ENCODE assay signal across 7 mouse cellular contexts in the genomic region with DNA sequence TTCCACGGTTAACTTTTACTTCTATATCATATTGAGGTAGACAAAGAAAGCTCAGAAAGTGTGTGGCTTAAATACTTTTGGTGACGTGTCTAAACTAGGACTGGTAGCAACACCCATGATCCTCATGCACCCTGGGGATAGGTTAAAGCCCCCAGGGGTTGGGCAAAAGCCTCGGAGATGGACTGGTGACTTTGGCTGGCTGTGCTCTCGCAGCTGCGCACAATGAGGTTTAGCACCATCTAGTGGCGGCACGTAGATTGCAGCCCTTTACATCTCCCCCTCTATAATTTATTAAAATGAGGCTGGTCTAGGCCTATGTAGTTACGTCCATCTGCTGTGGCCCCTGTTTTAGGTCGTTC. TPM values are rescaled to one million over a fixed set of nuclear protein-coding genes. Genes with fewer than 3 reads are reported as not detected.
DNase-seq lines count a peak whose midpoint lies in the region; ATAC-seq and TF ChIP-seq lines count a peak whose summit lies in the region.
"Not testable (repeated sequence)": the region's sequence is repeated elsewhere in the genome, so short reads cannot be mapped to it uniquely, and the experiment has no call there.

No protein-coding gene starts in this region.

- not testable (repeated sequence) for H3K4me1 ChIP-seq in embryonic facial prominence, embryonic 13.5 days; forebrain, postnatal 0 days (ENCODE audit: insufficient read depth); hindbrain, embryonic 12.5 days; intestine, postnatal 0 days (replicated peaks; ENCODE audit: control insufficient read depth, insufficient read depth, low read length); liver, embryonic 11.5 days (replicated peaks; ENCODE audit: control insufficient read depth, insufficient read depth, low read length); midbrain, embryonic 11.5 days (ENCODE audit: control insufficient read depth, insufficient read depth, low read length); neural tube, embryonic 13.5 days (replicated peaks)

- not testable (repeated sequence) for H3K27me3 ChIP-seq in embryonic facial prominence, embryonic 13.5 days; forebrain, postnatal 0 days (ENCODE audit: insufficient read depth, low read length); hindbrain, embryonic 12.5 days; intestine, postnatal 0 days (replicated peaks; ENCODE audit: control insufficient read depth, insufficient read depth, low read length); liver, embryonic 11.5 days (replicated peaks; ENCODE audit: control insufficient read depth, insufficient read depth, low read length); midbrain, embryonic 11.5 days (ENCODE audit: control insufficient read depth, insufficient read depth, low read length); neural tube, embryonic 13.5 days

- ATAC-seq in embryonic facial prominence, embryonic 13.5 days (ENCODE audit: insufficient number of reproducible peaks, insufficient read depth, low FRiP score, low TSS enrichment, low read depth); forebrain, postnatal 0 days; hindbrain, embryonic 12.5 days (ENCODE audit: low FRiP score); intestine, postnatal 0 days; liver, embryonic 11.5 days (replicated peaks; ENCODE audit: low FRiP score); midbrain, embryonic 11.5 days (ENCODE audit: low FRiP score); neural tube, embryonic 13.5 days (ENCODE audit: low read depth): not testable (repeated sequence)

- not testable (repeated sequence) for DNase-seq in forebrain, postnatal 0 days; liver, embryonic 11.5 days (ENCODE audit: low spot score); midbrain, embryonic 11.5 days (ENCODE audit: low spot score, missing footprints)

- peak overlapping the region; percentile 56 for H3K4me2 ChIP-seq in embryonic facial prominence, embryonic 13.5 days
- peak overlapping the region; percentile 43 for H3K4me2 ChIP-seq in forebrain, postnatal 0 days (ENCODE audit: low read depth)
- peak overlapping the region; percentile 34; the same call in 1 of the 2 replicates for H3K4me2 ChIP-seq in hindbrain, embryonic 12.5 days (replicated peaks)
- H3K4me2 ChIP-seq in intestine, postnatal 0 days (replicated peaks; ENCODE audit: low read depth), result peak overlapping the region; percentile 59
- peak overlapping the region; percentile 56 for H3K4me2 ChIP-seq in liver, embryonic 11.5 days
- peak overlapping the region; percentile 31; the same call in 1 of the 2 replicates for H3K4me2 ChIP-seq in midbrain, embryonic 11.5 days
- H3K4me2 ChIP-seq in neural tube, embryonic 13.5 days, result peak overlapping the region; percentile 45

- not testable (repeated sequence) for TF ChIP-seq CTCF in forebrain, postnatal 0 days (IDR thresholded peaks at IDR 0.05; ENCODE audit: low read depth); intestine, postnatal 0 days (IDR thresholded peaks at IDR 0.05; ENCODE audit: low read depth)

- 21% methylated on average over 1 of the region's 9 CpGs for WGBS in embryonic facial prominence, embryonic 13.5 days
- WGBS in forebrain, postnatal 0 days, result 45% methylated on average over 1 of the region's 9 CpGs
- 67% methylated on average over 1 of the region's 9 CpGs for WGBS in hindbrain, embryonic 12.5 days
- WGBS in intestine, postnatal 0 days, result 17% methylated on average over 1 of the region's 9 CpGs
- WGBS in liver, embryonic 11.5 days, result 20% methylated on average over 1 of the region's 9 CpGs
- WGBS in midbrain, embryonic 11.5 days, result 17% methylated on average over 1 of the region's 9 CpGs
- WGBS in neural tube, embryonic 13.5 days, result 33% methylated on average over 1 of the region's 9 CpGs

- not testable (repeated sequence) for H3K27ac ChIP-seq in embryonic facial prominence, embryonic 13.5 days; forebrain, postnatal 0 days (ENCODE audit: low read depth, low read length); hindbrain, embryonic 12.5 days; intestine, postnatal 0 days (ENCODE audit: low read depth, low read length); liver, embryonic 11.5 days (ENCODE audit: low read depth, low read length); midbrain, embryonic 11.5 days (ENCODE audit: low read depth, low read length); neural tube, embryonic 13.5 days (replicated peaks)

- peak overlapping the region; percentile 65 for H3K9ac ChIP-seq in embryonic facial prominence, embryonic 13.5 days
- H3K9ac ChIP-seq in forebrain, postnatal 0 days; hindbrain, embryonic 12.5 days; intestine, postnatal 0 days (ENCODE audit: low read depth, low read length); liver, embryonic 11.5 days (ENCODE audit: low read depth, low read length); midbrain, embryonic 11.5 days (ENCODE audit: low read length); neural tube, embryonic 13.5 days: not testable (repeated sequence)

- H3K36me3 ChIP-seq in embryonic facial prominence, embryonic 13.5 days; forebrain, postnatal 0 days (ENCODE audit: insufficient read depth); hindbrain, embryonic 12.5 days; intestine, postnatal 0 days (ENCODE audit: control insufficient read depth, insufficient read depth); liver, embryonic 11.5 days (ENCODE audit: control insufficient read depth, insufficient read depth, low read length); midbrain, embryonic 11.5 days (ENCODE audit: control insufficient read depth, insufficient read depth, low read length); neural tube, embryonic 13.5 days: not testable (repeated sequence)

- H3K9me3 ChIP-seq in embryonic facial prominence, embryonic 13.5 days; forebrain, postnatal 0 days (ENCODE audit: low read length); hindbrain, embryonic 12.5 days (replicated peaks); intestine, postnatal 0 days (ENCODE audit: control insufficient read depth); liver, embryonic 11.5 days (ENCODE audit: control insufficient read depth, low read length); midbrain, embryonic 11.5 days (ENCODE audit: control insufficient read depth, low read length); neural tube, embryonic 13.5 days: not testable (repeated sequence)

- peak overlapping the region; percentile 24 for H3K4me3 ChIP-seq in embryonic facial prominence, embryonic 13.5 days
- H3K4me3 ChIP-seq in forebrain, postnatal 0 days (ENCODE audit: low read depth, low read length); hindbrain, embryonic 12.5 days; liver, embryonic 11.5 days (ENCODE audit: low read depth, low read length); midbrain, embryonic 11.5 days (ENCODE audit: low read depth, low read length): not testable (repeated sequence)
- H3K4me3 ChIP-seq in intestine, postnatal 0 days (ENCODE audit: low read depth, low read length), result peak overlapping the region; percentile 23
- peak overlapping the region; percentile 11; the same call in 1 of the 2 replicates for H3K4me3 ChIP-seq in neural tube, embryonic 13.5 days

RNA-seq across cellular contexts. Expression of gene Zfp974, which starts 4.5 kb away (rescaled TPM):
- 10.8 and 13.7 TPM in 2 replicates for polyA plus RNA-seq in embryonic facial prominence, embryonic 13.5 days (2015; fragmentation: Nextera tagmentation; extraction: Ambion mirVana)
- 15.3 and 19.7 TPM in 2 replicates for total RNA-seq in forebrain, postnatal 0 days (2014; rRNA removed)
- polyA plus RNA-seq in forebrain, postnatal 0 days (2015; fragmentation: Nextera tagmentation; extraction: Ambion mirVana), result 3.2 and 5.5 TPM in 2 replicates
- polyA plus RNA-seq in hindbrain, embryonic 12.5 days (2016; fragmentation: Nextera tagmentation; extraction: Ambion mirVana), result 15.5 and 17.0 TPM in 2 replicates
- polyA plus RNA-seq in intestine, postnatal 0 days (2015; fragmentation: Nextera tagmentation; extraction: Ambion mirVana), result 3.7 and 3.9 TPM in 2 replicates
- 3.5 and 4.4 TPM in 2 replicates for polyA plus RNA-seq in liver, embryonic 11.5 days (2014; fragmentation: Nextera tagmentation; extraction: Ambion mirVana)
- 11.7 and 12.6 TPM in 2 replicates for polyA plus RNA-seq in midbrain, embryonic 11.5 days (2014; fragmentation: Nextera tagmentation; extraction: Ambion mirVana)
- polyA plus RNA-seq in neural tube, embryonic 13.5 days (2015; fragmentation: Nextera tagmentation; extraction: Ambion mirVana), result 15.0 and 16.1 TPM in 2 replicates

RNA-seq across cellular contexts. Expression of gene Zfp780b, which starts 45.2 kb away (rescaled TPM):
- polyA plus RNA-seq in embryonic facial prominence, embryonic 13.5 days (2015; fragmentation: Nextera tagmentation; extraction: Ambion mirVana), result 26.5 and 28.1 TPM in 2 replicates
- total RNA-seq in forebrain, postnatal 0 days (2014; rRNA removed), result 28.8 and 32.2 TPM in 2 replicates
- polyA plus RNA-seq in forebrain, postnatal 0 days (2015; fragmentation: Nextera tagmentation; extraction: Ambion mirVana), result 12.9 and 19.9 TPM in 2 replicates
- polyA plus RNA-seq in hindbrain, embryonic 12.5 days (2016; fragmentation: Nextera tagmentation; extraction: Ambion mirVana), result 25.8 and 27.2 TPM in 2 replicates
- polyA plus RNA-seq in intestine, postnatal 0 days (2015; fragmentation: Nextera tagmentation; extraction: Ambion mirVana), result 4.7 and 5.7 TPM in 2 replicates
- polyA plus RNA-seq in liver, embryonic 11.5 days (2014; fragmentation: Nextera tagmentation; extraction: Ambion mirVana), result 14.1 and 15.4 TPM in 2 replicates
- 21.1 and 22.2 TPM in 2 replicates for polyA plus RNA-seq in midbrain, embryonic 11.5 days (2014; fragmentation: Nextera tagmentation; extraction: Ambion mirVana)
- polyA plus RNA-seq in neural tube, embryonic 13.5 days (2015; fragmentation: Nextera tagmentation; extraction: Ambion mirVana), result 28.0 and 35.8 TPM in 2 replicates
